Mouse (Mus musculus) midbrain, embryonic 16.5 days (tissue): ENCODE results near the gene Stpg1. TPM values are rescaled to one million over a fixed set of nuclear protein-coding genes. Genes with fewer than 3 reads are reported as not detected.
A peak's percentile ranks its signal among the peaks of the same experiment; 100 is the strongest.

ENCODE experiments used
- ATAC-seq: fragments of 200-750 bp; cut with Nextera tagmentation; 2 replicates; pipeline ENCODE4 v1.8.0; 2017; ENCODE audit warnings: moderate TSS enrichment
- H3K27ac ChIP-seq: fragments of 300-500 bp; sonication (generic); 2 replicates; pipeline ENCODE4 v1.5.1; 2014; ENCODE audit warnings: mild to moderate bottlenecking, low read length, mixed read lengths
- H3K27me3 ChIP-seq: fragments of 300-500 bp; sonication (generic); 2 replicates; pipeline ENCODE4 v1.6.1; 2014; ENCODE audit warnings: low read depth, low read length, mixed read lengths; ENCODE audit not compliant: control insufficient read depth, insufficient read depth
- H3K36me3 ChIP-seq: fragments of 300-500 bp; sonication (generic); 2 replicates; pipeline ENCODE4 v1.6.1; 2014; ENCODE audit warnings: mild to moderate bottlenecking, low read length, moderate library complexity, mixed read lengths; ENCODE audit not compliant: control insufficient read depth, insufficient read depth
- H3K4me1 ChIP-seq: fragments of 300-500 bp; sonication (generic); 2 replicates; pipeline ENCODE4 v1.6.1; 2014; ENCODE audit warnings: mild to moderate bottlenecking, low read length, mixed read lengths; ENCODE audit not compliant: control insufficient read depth, insufficient read depth
- H3K4me2 ChIP-seq: fragments of 300-500 bp; sonication (generic); 2 replicates; pipeline ENCODE4 v1.6.1; 2014; ENCODE audit warnings: mild to moderate bottlenecking, low read length, mixed read lengths
- H3K4me3 ChIP-seq: fragments of 300-500 bp; sonication (generic); 2 replicates; pipeline ENCODE4 v1.5.1; 2014; ENCODE audit warnings: low read depth, mild to moderate bottlenecking, low read length, moderate library complexity, mixed read lengths
- H3K9ac ChIP-seq: fragments of 300-500 bp; sonication (generic); 2 replicates; pipeline ENCODE4 v1.6.1; 2014; ENCODE audit warnings: low read depth, low read length, mixed read lengths
- H3K9me3 ChIP-seq: fragments of 300-500 bp; sonication (generic); replicated peaks from 2 replicates; pipeline ENCODE4 v1.6.1; 2014; ENCODE audit warnings: mild to moderate bottlenecking, low read length, mixed read lengths; ENCODE audit not compliant: control insufficient read depth, poor library complexity, severe bottlenecking
- WGBS: fragments of 180-500 bp; shearing (Covaris S2); extraction: QIAGEN DNeasy Blood & Tissue Kit; methylation state at CpG from one replicate; pipeline ENCODE4 v1.1.7; 2014; 5-methylcytosine and 5-hydroxymethylcytosine counted together
- polyA plus RNA-seq: library from polyadenylated mRNA; unstranded; fragments of >200 nt; fragmentation: Nextera tagmentation; extraction: Ambion mirVana; gene quantifications from 2 replicates; pipeline ENCODE4 v1.2.1, GENCODE M21; 2015

Gene Stpg1
- polyA plus RNA-seq, 1 experiment from 2014 or later, result 1.1 TPM

- H3K27ac ChIP-seq, result no peak overlapping the region
- no peak overlapping the region for H3K9ac ChIP-seq
- H3K9me3 ChIP-seq, result no peaks in the 10 kb centered on the region
- no peaks in the 10 kb centered on the region for H3K36me3 ChIP-seq
- no peaks in the 10 kb centered on the region for H3K27me3 ChIP-seq
- H3K4me2 ChIP-seq, result no peak overlapping the region
- peaks cover 6% of the 10 kb centered on the region; the same call in 1 of the 2 replicates for H3K4me1 ChIP-seq
- ATAC-seq, result no peak
- H3K4me3 ChIP-seq, result no peak overlapping the region
- 34% methylated on average over 9 of the region's 9 CpGs for WGBS
Measured at GRCm38 (mm10) chr4:135540057-135540456, 45.5 kb downstream of the Stpg1 start.

- no peak overlapping the region for H3K9ac ChIP-seq
- H3K4me3 ChIP-seq, result no peak overlapping the region
- H3K4me2 ChIP-seq, result no peak overlapping the region
- no peak overlapping the region for H3K27ac ChIP-seq
- no peaks in the 10 kb centered on the region for H3K9me3 ChIP-seq
- peaks cover 12% of the 10 kb centered on the region; the same call in 1 of the 2 replicates for H3K4me1 ChIP-seq
- no peaks in the 10 kb centered on the region for H3K27me3 ChIP-seq
- ATAC-seq, result no peak
- WGBS, result 74% methylated on average over 2 of the region's 2 CpGs
- no peaks in the 10 kb centered on the region for H3K36me3 ChIP-seq
Measured at GRCm38 (mm10) chr4:135544284-135544683, 49.7 kb downstream of the Stpg1 start.

- Histone ChIP-seq H3K36me3 (no peaks in the 10 kb centered on the region), H3K4me3 (no peak overlapping the region), H3K9me3 (no peaks in the 10 kb centered on the region), H3K9ac (no peak overlapping the region), H3K27me3 (no peaks in the 10 kb centered on the region), H3K4me2 (peak overlapping the region; percentile 17), H3K27ac (no peak overlapping the region), H3K4me1 (peaks cover 12% of the 10 kb centered on the region; the same call in 1 of the 2 replicates)
- WGBS, result 27% methylated on average over 8 of the region's 8 CpGs
- no peak for ATAC-seq
Measured at GRCm38 (mm10) chr4:135545080-135545511, 50.5 kb downstream of the Stpg1 start.

GRCm38 (mm10) chr4:135546008-135546407, 51.4 kb downstream of the Stpg1 start:
- no peak overlapping the region for H3K4me3 ChIP-seq
- no peak for ATAC-seq
- H3K4me1 ChIP-seq, result peaks cover 8% of the 10 kb centered on the region; the same call in 1 of the 2 replicates
- no peak overlapping the region for H3K4me2 ChIP-seq
- H3K27me3 ChIP-seq, result no peaks in the 10 kb centered on the region
- H3K9ac ChIP-seq, result no peak overlapping the region
- H3K9me3 ChIP-seq, result no peaks in the 10 kb centered on the region
- no peaks in the 10 kb centered on the region for H3K36me3 ChIP-seq
- WGBS, result 88% methylated on average over 7 of the region's 7 CpGs
- H3K27ac ChIP-seq, result no peak overlapping the region

- Histone ChIP-seq H3K27ac (no peak overlapping the region), H3K27me3 (no peaks in the 10 kb centered on the region), H3K36me3 (no peaks in the 10 kb centered on the region), H3K9ac (no peak overlapping the region), H3K4me2 (no peak overlapping the region), H3K4me3 (no peak overlapping the region), H3K9me3 (no peaks in the 10 kb centered on the region), H3K4me1 (peaks cover 9% of the 10 kb centered on the region; the same call in 1 of the 2 replicates)
- ATAC-seq, result no peak
- WGBS, result 87% methylated on average over 4 of the region's 4 CpGs
Measured at GRCm38 (mm10) chr4:135546793-135547192, 52.2 kb downstream of the Stpg1 start.

GRCm38 (mm10) chr4:135547551-135547950, 53.0 kb downstream of the Stpg1 start:
- 44% methylated on average over 14 of the region's 14 CpGs for WGBS
- no peak overlapping the region for H3K9ac ChIP-seq
- no peak overlapping the region for H3K4me2 ChIP-seq
- H3K4me3 ChIP-seq, result no peak overlapping the region
- H3K27ac ChIP-seq, result no peak overlapping the region
- H3K9me3 ChIP-seq, result no peaks in the 10 kb centered on the region
- no peaks in the 10 kb centered on the region for H3K36me3 ChIP-seq
- H3K4me1 ChIP-seq, result peaks cover 11% of the 10 kb centered on the region; the same call in 1 of the 2 replicates
- H3K27me3 ChIP-seq, result no peaks in the 10 kb centered on the region
- ATAC-seq, result no peak

GRCm38 (mm10) chr4:135548108-135548507, 53.5 kb downstream of the Stpg1 start:
- no peaks in the 10 kb centered on the region for H3K27me3 ChIP-seq
- peaks cover 17% of the 10 kb centered on the region; the same call in 1 of the 2 replicates for H3K4me1 ChIP-seq
- no peak overlapping the region for H3K9ac ChIP-seq
- WGBS, result 15% methylated on average over 7 of the region's 7 CpGs
- H3K4me3 ChIP-seq, result no peak overlapping the region
- no peak for ATAC-seq
- no peaks in the 10 kb centered on the region for H3K9me3 ChIP-seq
- no peak overlapping the region for H3K4me2 ChIP-seq
- no peaks in the 10 kb centered on the region for H3K36me3 ChIP-seq
- H3K27ac ChIP-seq, result no peak overlapping the region

GRCm38 (mm10) chr4:135548521-135549077, 54.0 kb downstream of the Stpg1 start:
- no peaks in the 10 kb centered on the region for H3K27me3 ChIP-seq
- no peak overlapping the region for H3K4me3 ChIP-seq
- no peaks in the 10 kb centered on the region for H3K36me3 ChIP-seq
- ATAC-seq, result no peak
- H3K4me1 ChIP-seq, result peaks cover 21% of the 10 kb centered on the region; the same call in 1 of the 2 replicates
- no peak overlapping the region for H3K4me2 ChIP-seq
- no peak overlapping the region for H3K27ac ChIP-seq
- 30% methylated on average over 9 of the region's 9 CpGs for WGBS
- H3K9ac ChIP-seq, result no peak overlapping the region
- H3K9me3 ChIP-seq, result no peaks in the 10 kb centered on the region

GRCm38 (mm10) chr4:135549323-135549722, 54.7 kb downstream of the Stpg1 start:
- WGBS, result 67% methylated on average over 6 of the region's 6 CpGs
- Histone ChIP-seq H3K27ac (no peak overlapping the region), H3K9me3 (no peaks in the 10 kb centered on the region), H3K4me2 (no peak overlapping the region), H3K4me3 (no peak overlapping the region), H3K36me3 (no peaks in the 10 kb centered on the region), H3K4me1 (peaks cover 22% of the 10 kb centered on the region; the same call in 1 of the 2 replicates), H3K27me3 (no peaks in the 10 kb centered on the region), H3K9ac (no peak overlapping the region)
- no peak for ATAC-seq
